Mouse (Mus musculus) spleen, adult 2 months (tissue): ENCODE results near the gene Ppil4.

Source experiments
- CTCF ChIP-seq: fragments of 200-500 bp; IDR thresholded peaks from 2 replicates; pipeline ENCODE4 v1.5.1; 2011; ENCODE audit warnings: mild to moderate bottlenecking, inconsistent platforms; ENCODE audit not compliant: insufficient read depth, insufficient read length, insufficient replicate concordance; ENCODE audit errors: extremely low read depth
- POLR2A ChIP-seq: fragments of 200-500 bp; IDR thresholded peaks from 2 replicates; pipeline ENCODE4 v1.6.1; 2011; ENCODE audit warnings: low read depth, low read length, inconsistent platforms

GRCm38 (mm10) chr10:7832171-7832676, 39.5 kb downstream of the Ppil4 start, which contains the start of gene Zc3h12d:
- TF ChIP-seq POLR2A = no peak; the same call in 1 of the 2 replicates
- TF ChIP-seq CTCF = no peak
